9 mouse cellular contexts compared by ENCODE assay signal in genomic region chr12:104415625-104416315, GRCm38 (mm10). TPM values are rescaled to one million over a fixed set of nuclear protein-coding genes. Genes with fewer than 3 reads are reported as not detected.
DNase-seq lines count a peak whose midpoint lies in the region; ATAC-seq and TF ChIP-seq lines count a peak whose summit lies in the region.
"Had no signal": no experiment of that assay in that cellular context is flagged by ENCODE, and none has a peak within 500 bp of the region (broad histone marks: within the 10 kb centered on the region; RNA-seq: fewer than 3 reads in every experiment).

No protein-coding gene starts in this region.

- no peaks in the 10 kb centered on the region for H3K9me3 ChIP-seq in hindbrain, embryonic 16.5 days (ENCODE audit: control insufficient read depth, low read length)

- no peak overlapping the region for H3K4me3 ChIP-seq in lung, adult 2 months (replicated peaks; ENCODE audit: extremely low read depth, low read depth, low read length)
- H3K4me3 ChIP-seq in hindbrain, embryonic 16.5 days (ENCODE audit: low read length) = no peak overlapping the region

- no peaks in the 10 kb centered on the region for H3K36me3 ChIP-seq in hindbrain, embryonic 16.5 days (ENCODE audit: control insufficient read depth, insufficient read depth, low read length)

- TF ChIP-seq POLR2A in lung, adult 2 months (IDR thresholded peaks at IDR 0.05; ENCODE audit: borderline replicate concordance, extremely low read depth, low read depth, low read length) = no peak

- 38% methylated on average over 6 of the region's 6 CpGs for WGBS in lung, adult 2 months
- 53% methylated on average over 6 of the region's 6 CpGs for WGBS in hindbrain, embryonic 16.5 days

- H3K9ac ChIP-seq in hindbrain, embryonic 16.5 days (ENCODE audit: low read depth, low read length) = no peak overlapping the region

- DNase-seq in lung, adult 18-20 months = peak; percentile 32 to 62
- DNase-seq in lung, adult 2 months = no peak
- peak; percentile 98 for DNase-seq in brain, adult 2 months (ENCODE audit: low read depth, low spot score)
- peak; percentile 42 for DNase-seq in gastrocnemius, postnatal 25 days
- DNase-seq in left cerebral cortex, adult 18-20 months (ENCODE audit: low spot score in 2 of 2) = peak; percentile 66 to 71
- peak; percentile 25 for DNase-seq in right cerebral cortex, postnatal 14 days
- DNase-seq in kidney, adult 8-10 months = no peak

- no peak overlapping the region for H3K27ac ChIP-seq in hindbrain, embryonic 16.5 days (ENCODE audit: low read depth, low read length)

- ATAC-seq in hindbrain, embryonic 16.5 days = no peak

- no peak overlapping the region for H3K4me2 ChIP-seq in hindbrain, embryonic 16.5 days (ENCODE audit: low read length)

- no peaks in the 10 kb centered on the region for H3K4me1 ChIP-seq in lung, adult 2 months (ENCODE audit: control insufficient read depth, insufficient read depth, low read length)
- peaks cover 3% of the 10 kb centered on the region; the same call in 1 of the 2 replicates for H3K4me1 ChIP-seq in hindbrain, embryonic 16.5 days (ENCODE audit: control insufficient read depth, insufficient read depth, low read depth, low read length)

- H3K27me3 ChIP-seq in hindbrain, embryonic 16.5 days (replicated peaks; ENCODE audit: control insufficient read depth, insufficient read depth, low read length) = no peaks in the 10 kb centered on the region

- TF ChIP-seq CTCF in lung, adult 2 months (IDR thresholded peaks at IDR 0.05; ENCODE audit: insufficient read depth, low read length) = no peak

RNA-seq across cellular contexts. Expression of gene Serpina3n, which starts 9.2 kb away (rescaled TPM):
- 106 and 130 TPM in 2 replicates for polyA plus RNA-seq in lung, adult 2 months (2012; rRNA removed)
- 10 to 100 TPM in 1 of 2 experiments, 1 to 10 TPM in 1; 2.4 to 14.9 TPM for total RNA-seq in gastrocnemius, postnatal 25 days (2021)
- total RNA-seq in left cerebral cortex, adult 18-20 months (2021) = 10 to 100 TPM; 13.4 to 20.2 TPM
- polyA plus RNA-seq in hindbrain, embryonic 16.5 days (2015; fragmentation: Nextera tagmentation; extraction: Ambion mirVana) = 3.4 and 3.5 TPM in 2 replicates

RNA-seq across cellular contexts. Expression of gene Gsc, which starts 57.4 kb away (rescaled TPM):
- 0.08 and 0.95 TPM in 2 replicates for polyA plus RNA-seq in lung, adult 2 months (2012; rRNA removed)
- total RNA-seq in gastrocnemius, postnatal 25 days (2021) = under 1 TPM in 1 of 2 experiments, not detected in 1; 0.20 TPM
- not detected for total RNA-seq in left cerebral cortex, adult 18-20 months (2021)
- 0.24 and 0.29 TPM in 2 replicates for polyA plus RNA-seq in hindbrain, embryonic 16.5 days (2015; fragmentation: Nextera tagmentation; extraction: Ambion mirVana)
- polyA plus RNA-seq: cortical plate, adult 2 months had no signal

Comparison
In these comparisons a context has a peak if more than half of its experiments do, and no peak if none do; other contexts are left out.
1. DNase-seq: peak in lung, adult 18-20 months (2 of 2), brain, adult 2 months (single experiment), gastrocnemius, postnatal 25 days (single experiment), left cerebral cortex, adult 18-20 months (2 of 2) and right cerebral cortex, postnatal 14 days (single experiment); none in lung, adult 2 months (single experiment) and kidney, adult 8-10 months (0 of 2).